Mouse (Mus musculus) intestine, embryonic 14.5 days (tissue): Measurements from ENCODE around the gene Psph. TPM values are rescaled to one million over a fixed set of nuclear protein-coding genes. Genes with fewer than 3 reads are reported as not detected.
"Not testable (repeated sequence)": the region's sequence is repeated elsewhere in the genome, so short reads cannot be mapped to it uniquely, and the experiment has no call there.

Experiments
- ATAC-seq: fragments of 200-750 bp; cut with Nextera tagmentation; replicated peaks from 2 replicates; pipeline ENCODE4 v1.8.0; 2017; ENCODE audit warnings: low read depth, moderate number of reproducible peaks, moderate TSS enrichment, moderate library complexity; ENCODE audit not compliant: low FRiP score, low TSS enrichment
- DNase-seq: peaks from one replicate; pipeline ENCODE4 v3.0.0-alpha.2; 2018; ENCODE audit warnings: low spot score
- H3K27ac ChIP-seq: fragments of 300-500 bp; sonication (generic); 2 replicates; pipeline ENCODE4 v1.5.1; 2014; ENCODE audit warnings: low read depth, mild to moderate bottlenecking, control low read depth
- H3K27me3 ChIP-seq: fragments of 300-500 bp; sonication (generic); replicated peaks from 2 replicates; pipeline ENCODE4 v1.6.1; 2014; ENCODE audit warnings: low read length, control low read depth; ENCODE audit not compliant: control insufficient read depth, insufficient read depth
- H3K36me3 ChIP-seq: fragments of 300-500 bp; sonication (generic); 2 replicates; pipeline ENCODE4 v1.6.1; 2014; ENCODE audit warnings: low read length, control low read depth; ENCODE audit not compliant: control insufficient read depth, insufficient read depth
- H3K4me1 ChIP-seq: fragments of 300-500 bp; sonication (generic); replicated peaks from 2 replicates; pipeline ENCODE4 v1.6.1; 2014; ENCODE audit warnings: low read length, control low read depth, mixed read lengths; ENCODE audit not compliant: control insufficient read depth, insufficient read depth
- H3K4me2 ChIP-seq: fragments of 300-500 bp; sonication (generic); 2 replicates; pipeline ENCODE4 v1.6.1; 2014; ENCODE audit warnings: low read length
- H3K4me3 ChIP-seq: fragments of 300-500 bp; sonication (generic); 2 replicates; pipeline ENCODE4 v1.5.1; 2014; ENCODE audit warnings: low read depth, low read length, control low read depth, mixed read lengths
- H3K9ac ChIP-seq: fragments of 300-500 bp; sonication (generic); 2 replicates; pipeline ENCODE4 v1.6.1; 2014; ENCODE audit warnings: mild to moderate bottlenecking, low read length
- H3K9me3 ChIP-seq: fragments of 300-500 bp; sonication (generic); 2 replicates; pipeline ENCODE4 v1.6.1; 2016; ENCODE audit warnings: low read length, control low read depth; ENCODE audit not compliant: control insufficient read depth
- WGBS: fragments of 180-500 bp; shearing (Covaris S2); extraction: QIAGEN DNeasy Blood & Tissue Kit; methylation state at CpG from one replicate; pipeline ENCODE4 v1.1.7; 2014; 5-methylcytosine and 5-hydroxymethylcytosine counted together
- polyA plus RNA-seq: library from polyadenylated mRNA; unstranded; fragments of >200 nt; fragmentation: Nextera tagmentation; extraction: Ambion mirVana; gene quantifications from 2 replicates; pipeline ENCODE4 v1.2.1, GENCODE M21; 2014

The Psph gene
- polyA plus RNA-seq, 1 experiment from 2014 or later: 47.9 TPM

DNA sequence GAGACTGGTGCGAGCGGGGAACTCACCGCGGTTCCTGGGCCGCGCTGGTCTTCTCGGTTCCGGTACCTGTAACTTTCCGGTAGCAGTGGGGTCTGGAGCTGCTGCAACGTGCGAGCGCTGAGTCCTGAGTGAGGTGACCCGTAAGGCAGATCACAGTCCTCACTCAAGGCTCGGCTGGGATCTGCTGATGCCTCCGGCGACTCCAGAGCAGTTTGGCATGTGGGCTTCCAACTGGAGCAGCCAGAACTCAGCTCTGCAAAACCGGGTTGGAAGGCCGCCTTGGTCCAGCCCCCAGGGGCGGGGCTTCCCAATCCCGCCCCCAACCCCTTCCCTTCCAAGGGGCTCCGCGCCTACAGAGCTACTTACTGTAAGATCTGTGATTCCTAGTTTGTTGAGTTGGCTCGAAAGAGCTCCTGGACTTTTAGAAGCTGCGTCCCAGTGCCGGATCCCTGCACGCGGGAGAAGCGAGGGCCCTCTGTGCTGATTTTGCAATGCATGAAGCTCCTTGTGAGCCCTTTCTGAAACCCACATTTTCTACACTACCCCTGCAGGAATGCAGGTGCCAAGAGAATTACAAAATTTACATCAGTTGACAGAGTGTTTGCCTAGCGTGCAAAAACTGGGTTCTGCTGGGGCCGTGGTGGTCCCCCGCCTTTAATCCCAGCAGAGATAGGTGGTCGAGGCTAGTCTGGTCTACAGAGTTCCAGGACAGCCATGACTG lies 8.1 kb downstream of the Psph start:
- ATAC-seq (peak; percentile 91), DNase-seq (peak; percentile 88)
- under 1% methylated on average over 32 of the region's 32 CpGs for WGBS

DNA sequence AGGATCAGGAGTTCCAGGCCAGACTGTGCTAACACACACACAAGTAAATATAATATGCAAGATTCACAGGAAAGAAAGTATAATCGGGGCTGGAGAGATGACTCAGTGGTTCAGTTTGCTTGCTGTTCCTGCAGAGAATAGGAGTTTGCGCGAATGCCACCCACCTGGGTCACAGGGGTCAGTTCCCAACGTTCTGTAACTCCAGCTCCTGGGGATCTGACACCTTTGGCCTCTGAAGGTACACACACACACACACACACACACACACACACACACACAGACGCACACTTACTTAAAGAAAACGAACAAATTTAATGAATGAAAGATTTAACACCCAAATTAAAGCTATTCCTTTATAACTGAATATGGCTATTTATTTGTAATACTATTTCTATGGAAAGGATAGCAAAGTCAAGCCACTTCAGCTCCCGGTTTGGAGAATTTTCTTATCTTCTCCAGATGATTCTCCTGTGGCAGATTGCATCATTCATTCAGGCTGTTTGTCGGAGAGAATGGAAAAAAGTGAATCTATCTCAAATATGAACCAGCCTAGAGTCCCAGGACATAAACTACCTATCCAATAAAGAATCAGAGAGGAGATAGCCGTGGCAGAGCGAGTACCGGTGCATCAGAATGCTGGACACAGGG lies 8.8 kb downstream of the Psph start:
- Histone ChIP-seq H3K4me3 (peak overlapping the region; percentile 61), H3K36me3 (no peaks in the 10 kb centered on the region), H3K9ac (peak overlapping the region; percentile 59), H3K27me3 (no peaks in the 10 kb centered on the region), H3K4me1 (peaks cover 6% of the 10 kb centered on the region; the same call in 1 of the 2 replicates), H3K4me2 (peak overlapping the region; percentile 93), H3K27ac (no peak overlapping the region), H3K9me3 (no peaks in the 10 kb centered on the region)
- DNase-seq (no peak), ATAC-seq (no peak)
- WGBS: 42% methylated on average over 11 of the region's 11 CpGs

More for the DNA sequence above, 8.1 kb downstream of the Psph start:
- H3K4me2 ChIP-seq: peak overlapping the region; percentile 93
- no peaks in the 10 kb centered on the region for H3K9me3 ChIP-seq
- peak overlapping the region; percentile 59 for H3K9ac ChIP-seq
- H3K4me1 ChIP-seq: peaks cover 6% of the 10 kb centered on the region; the same call in 1 of the 2 replicates
- H3K36me3 ChIP-seq: no peaks in the 10 kb centered on the region
- H3K27ac ChIP-seq: no peak overlapping the region
- H3K27me3 ChIP-seq: no peaks in the 10 kb centered on the region
- peak overlapping the region; percentile 61 for H3K4me3 ChIP-seq

DNA sequence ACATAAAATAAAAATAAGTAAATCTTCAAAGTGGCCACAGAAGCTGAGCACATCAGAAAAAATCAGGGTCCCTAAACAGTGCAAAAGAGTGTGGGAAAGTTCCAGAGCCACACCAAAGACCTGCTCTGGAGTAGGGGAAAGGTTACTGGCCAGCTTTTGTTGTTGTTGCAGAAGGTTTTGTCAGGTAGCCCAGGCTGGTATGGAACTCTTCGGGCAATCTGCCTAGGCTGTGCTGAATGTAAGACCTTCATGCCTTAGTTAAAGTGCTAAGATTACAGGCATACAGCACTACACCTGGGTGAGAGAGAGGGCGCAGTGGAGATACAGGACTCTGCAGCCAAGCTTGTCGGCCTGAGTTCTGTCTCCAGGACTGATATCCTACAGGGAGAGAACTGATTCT lies 12.6 kb downstream of the Psph start:
- Histone ChIP-seq H3K4me3 (no peak overlapping the region), H3K9ac (no peak overlapping the region), H3K9me3 (no peaks in the 10 kb centered on the region), H3K27me3 (no peaks in the 10 kb centered on the region), H3K4me1 (peaks cover 4% of the 10 kb centered on the region; the same call in 1 of the 2 replicates), H3K4me2 (no peak overlapping the region), H3K36me3 (no peaks in the 10 kb centered on the region), H3K27ac (no peak overlapping the region)
- ATAC-seq (no peak), DNase-seq (no peak)
- 85% methylated on average over 3 of the region's 3 CpGs for WGBS

DNA sequence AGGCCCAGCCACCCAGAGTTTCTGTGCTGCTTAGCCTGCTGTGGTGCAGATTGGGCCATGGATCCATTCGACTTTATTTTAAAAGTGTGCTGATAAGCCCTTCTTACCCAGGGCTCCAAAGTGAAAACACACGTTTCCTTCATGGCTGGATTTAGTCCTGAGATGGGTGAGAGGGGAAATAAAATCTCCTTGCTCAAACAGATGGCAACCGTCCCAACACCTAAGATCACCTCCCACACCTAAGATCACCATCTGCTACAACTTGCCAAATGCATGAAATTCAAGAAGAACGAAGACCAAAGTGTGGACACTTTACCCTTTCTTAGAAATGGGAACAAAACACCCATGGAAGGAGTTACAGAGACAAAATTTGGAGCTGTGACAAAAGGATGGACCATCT lies 13.9 kb downstream of the Psph start:
- H3K27ac ChIP-seq, H3K9me3 ChIP-seq, H3K4me1 ChIP-seq, H3K4me2 ChIP-seq, DNase-seq, H3K36me3 ChIP-seq, ATAC-seq, H3K9ac ChIP-seq, H3K4me3 ChIP-seq, H3K27me3 ChIP-seq: not testable (repeated sequence)
- 86% methylated on average over 4 of the region's 4 CpGs for WGBS

DNA sequence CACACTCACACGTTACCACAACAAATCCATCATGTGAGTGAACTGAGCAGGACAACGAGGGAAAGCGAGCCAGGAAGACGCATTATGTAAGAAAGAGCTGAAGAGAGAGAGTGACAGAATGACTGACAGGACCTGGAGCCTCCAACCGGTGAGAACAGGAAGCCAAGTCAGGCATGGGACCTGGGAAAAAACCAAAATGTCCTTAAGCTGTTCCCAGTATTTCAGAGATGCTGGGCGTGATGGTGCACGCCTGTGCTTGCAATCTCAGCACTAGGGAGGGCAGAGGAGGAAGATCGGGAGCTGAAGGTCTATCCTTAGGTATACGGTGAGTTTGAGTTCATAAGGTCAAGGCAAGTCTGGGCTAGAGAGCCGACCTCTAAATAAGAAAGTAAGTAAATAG lies 14.8 kb downstream of the Psph start:
- WGBS: 88% methylated on average over 10 of the region's 10 CpGs
- ATAC-seq (no peak), DNase-seq (no peak)
- Histone ChIP-seq H3K36me3 (peaks cover 6% of the 10 kb centered on the region; the same call in 1 of the 2 replicates), H3K27me3 (no peaks in the 10 kb centered on the region), H3K4me2 (no peak overlapping the region), H3K9me3 (no peaks in the 10 kb centered on the region), H3K9ac (no peak overlapping the region), H3K4me3 (no peak overlapping the region), H3K4me1 (no peaks in the 10 kb centered on the region), H3K27ac (no peak overlapping the region)

DNA sequence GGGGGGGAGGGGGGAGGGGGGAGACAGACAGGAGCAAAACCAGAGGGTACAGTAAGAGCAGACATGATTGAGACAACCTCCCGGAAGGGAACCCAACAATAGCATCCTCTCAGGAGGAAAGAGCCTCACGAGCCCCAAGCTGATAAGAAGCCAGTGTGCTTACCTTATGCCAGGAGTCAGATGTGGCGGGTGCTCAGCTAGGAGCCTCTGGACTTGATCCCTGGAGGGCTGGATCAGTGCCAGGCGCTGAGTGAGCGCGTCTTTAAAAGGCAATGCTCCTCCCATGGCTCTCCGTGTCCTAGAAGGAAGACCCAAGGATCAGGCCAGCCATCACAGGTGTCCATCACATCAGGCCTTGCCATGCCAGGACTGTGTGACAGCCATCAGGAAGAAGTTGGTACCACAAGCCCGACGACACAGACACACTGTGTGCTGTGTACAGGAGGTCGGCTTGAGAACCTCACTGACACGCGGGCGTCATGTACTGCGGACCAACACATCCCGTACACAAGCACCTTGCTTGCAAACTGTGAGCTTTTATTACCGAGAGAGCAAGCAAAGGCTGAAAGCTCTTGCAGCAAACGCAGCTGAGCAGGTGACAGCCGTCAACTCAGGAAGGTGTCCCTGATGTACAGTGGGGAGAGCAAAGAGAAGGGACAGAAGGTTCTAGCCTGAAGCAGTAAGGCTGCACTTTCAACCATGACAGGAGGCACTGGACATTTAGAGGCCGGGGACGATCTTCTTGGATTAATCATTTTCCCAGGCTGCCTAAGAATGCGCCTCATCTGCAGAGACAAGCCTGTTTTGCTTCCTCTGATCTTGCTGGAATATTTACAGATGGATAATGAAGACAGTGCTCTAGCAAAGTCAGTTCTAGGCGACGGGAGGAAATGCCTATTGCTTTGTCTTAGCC lies 16.6 kb downstream of the Psph start:
- 75% methylated on average over 23 of the region's 23 CpGs for WGBS

DNA sequence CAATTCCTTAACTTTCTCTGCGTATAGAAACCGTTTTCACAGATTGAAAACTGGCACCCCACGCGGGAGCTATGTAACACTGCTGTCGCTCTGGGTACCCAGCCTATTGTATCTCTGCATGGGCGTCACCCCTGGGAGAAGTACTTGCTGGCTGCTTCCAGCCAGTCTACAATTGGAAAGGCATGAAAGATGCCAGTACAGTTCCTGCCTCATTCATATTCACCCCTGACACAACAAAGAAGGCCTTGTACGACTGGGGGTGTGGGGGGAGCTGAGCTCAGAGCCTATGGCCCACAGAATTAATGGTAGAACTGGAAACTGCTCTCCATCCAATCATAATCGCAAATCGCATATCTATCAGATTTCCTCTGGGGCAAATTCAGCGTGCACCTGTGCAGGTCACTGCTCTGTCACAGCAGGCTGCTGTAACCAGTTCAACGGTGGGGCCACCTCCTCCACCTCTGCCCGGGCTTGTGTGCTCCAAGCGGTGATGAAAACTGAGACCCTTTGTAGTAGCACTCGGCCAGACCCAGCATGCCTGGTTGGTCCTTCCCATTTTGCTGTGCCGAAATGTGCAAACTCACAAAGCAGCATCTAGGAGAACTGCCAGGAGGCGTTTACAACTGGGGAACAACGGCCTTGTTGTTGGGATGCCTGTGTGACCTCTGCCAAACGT lies 25.2 kb downstream of the Psph start:
- no peak overlapping the region for H3K27ac ChIP-seq
- ATAC-seq: 0 out of 2 replicates have a peak, but pooled peaks have one; percentile 50

More for the DNA sequence above, 16.6 kb downstream of the Psph start:
- Histone ChIP-seq H3K9me3 (no peaks in the 10 kb centered on the region), H3K27ac (no peak overlapping the region), H3K9ac (no peak overlapping the region), H3K36me3 (peaks cover 9% of the 10 kb centered on the region), H3K4me3 (no peak overlapping the region), H3K27me3 (no peaks in the 10 kb centered on the region), H3K4me2 (no peak overlapping the region), H3K4me1 (no peaks in the 10 kb centered on the region)
- DNase-seq (peak; percentile 55), ATAC-seq (peak; percentile 34; the same call in 1 of the 2 replicates)

DNA sequence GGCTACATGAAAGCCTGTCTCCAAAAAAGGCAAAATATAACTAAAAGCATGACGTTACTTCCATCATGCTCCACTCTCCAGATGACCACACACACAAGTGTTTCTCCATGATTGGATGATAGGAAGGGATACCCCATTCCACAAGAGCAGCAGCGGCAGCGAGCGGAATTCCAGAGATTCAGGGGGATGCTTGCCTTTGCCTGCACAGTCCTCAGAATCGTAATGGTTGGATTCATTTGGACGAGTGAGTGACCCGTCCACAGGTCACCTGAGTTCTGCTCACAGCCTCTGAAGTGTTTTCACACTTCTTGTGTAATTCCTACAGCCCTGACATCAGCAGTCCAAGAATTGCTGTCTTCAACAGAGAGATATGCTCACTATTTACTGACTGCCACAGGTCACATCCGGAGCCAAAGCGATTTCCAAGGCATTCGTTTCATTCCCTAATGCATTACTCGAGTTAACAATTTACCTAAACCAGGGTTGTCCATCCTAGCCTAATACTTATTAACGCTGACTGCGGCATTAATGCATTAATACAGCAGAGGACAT lies 27.2 kb downstream of the Psph start:
- WGBS: 80% methylated on average over 13 of the region's 13 CpGs
- H3K27ac ChIP-seq: no peak overlapping the region

More for the DNA sequence above, 25.2 kb downstream of the Psph start:
- no peak overlapping the region for H3K4me3 ChIP-seq
- no peaks in the 10 kb centered on the region for H3K27me3 ChIP-seq
- DNase-seq: no peak
- H3K9ac ChIP-seq: no peak overlapping the region
- H3K4me1 ChIP-seq: no peaks in the 10 kb centered on the region
- H3K4me2 ChIP-seq: no peak overlapping the region
- no peaks in the 10 kb centered on the region for H3K9me3 ChIP-seq
- peaks cover 18% of the 10 kb centered on the region for H3K36me3 ChIP-seq
- WGBS: 73% methylated on average over 18 of the region's 18 CpGs

More for the DNA sequence above, 27.2 kb downstream of the Psph start:
- DNase-seq: no peak
- no peaks in the 10 kb centered on the region for H3K4me1 ChIP-seq
- H3K4me3 ChIP-seq: no peak overlapping the region
- H3K4me2 ChIP-seq: no peak overlapping the region
- H3K9ac ChIP-seq: no peak overlapping the region
- no peaks in the 10 kb centered on the region for H3K27me3 ChIP-seq
- H3K36me3 ChIP-seq: peaks cover 25% of the 10 kb centered on the region
- no peaks in the 10 kb centered on the region for H3K9me3 ChIP-seq
- no peak for ATAC-seq
